Mouse (Mus musculus): Measurements from ENCODE around the gene Coq2.

- TF ChIP-seq MAX (IDR thresholded peaks at IDR 0.05; ENCODE audit: low read depth), result no peak
- TF ChIP-seq POLR2A (IDR thresholded peaks at IDR 0.05; ENCODE audit: insufficient read length, low read depth), result no peak
- TF ChIP-seq USF1 (IDR thresholded peaks at IDR 0.05; ENCODE audit: low read depth), result no peak
- TF ChIP-seq MYOD1 (IDR thresholded peaks at IDR 0.05; ENCODE audit: control insufficient read depth in 1 of 3, insufficient read length in 2 of 3, low read depth in 2 of 3), result no peak
- TF ChIP-seq POLR2AphosphoS2 (IDR thresholded peaks at IDR 0.05; ENCODE audit: insufficient read length, low read depth), result no peak
- TF ChIP-seq REST (IDR thresholded peaks at IDR 0.05; ENCODE audit: insufficient read depth, insufficient read length), result no peak
- no peak for TF ChIP-seq TCF12 (IDR thresholded peaks at IDR 0.05; ENCODE audit: insufficient read depth, poor library complexity, severe bottlenecking)
- no peak for TF ChIP-seq CEBPB (IDR thresholded peaks at IDR 0.05; ENCODE audit: insufficient read depth, poor library complexity, severe bottlenecking)
- no peak for TF ChIP-seq SRF (IDR thresholded peaks at IDR 0.05; ENCODE audit: control insufficient read depth, insufficient read length, low read depth)
Measured at GRCm38 (mm10) chr5:100634885-100635478, 40.0 kb downstream of the Coq2 start.
